Mouse (Mus musculus) myocyte (in vitro differentiated cells): ENCODE measurements around the gene Lpar1.

Experiments used
- CEBPB ChIP-seq: IDR thresholded peaks from 2 replicates; pipeline ENCODE4 v1.6.1; 2011; ENCODE audit warnings: mild to moderate bottlenecking, moderate library complexity; ENCODE audit not compliant: poor library complexity, insufficient read depth, severe bottlenecking
- MYOG ChIP-seq, 3 experiments: IDR thresholded peaks; one replicate each; pipeline ENCODE4 v1.6.1; 2011; ENCODE audit warnings: control low read depth in 2 of 3, low read depth in 2 of 3, mild to moderate bottlenecking in 2 of 3; ENCODE audit not compliant: insufficient read length in 2 of 3, control insufficient read depth in 1 of 3, insufficient read depth in 1 of 3
- TCF12 ChIP-seq: IDR thresholded peaks from one replicate; pipeline ENCODE4 v1.6.1; 2011; ENCODE audit warnings: mild to moderate bottlenecking, control low read depth; ENCODE audit not compliant: poor library complexity, insufficient read depth, severe bottlenecking
- TCF3 ChIP-seq: IDR thresholded peaks from one replicate; pipeline ENCODE4 v1.6.1; 2011; ENCODE audit warnings: low read depth, control low read depth; ENCODE audit not compliant: insufficient read length
- USF1 ChIP-seq: IDR thresholded peaks from one replicate; pipeline ENCODE4 v1.6.1; 2011; ENCODE audit warnings: low read depth, mild to moderate bottlenecking, control low read depth, moderate library complexity

DNA sequence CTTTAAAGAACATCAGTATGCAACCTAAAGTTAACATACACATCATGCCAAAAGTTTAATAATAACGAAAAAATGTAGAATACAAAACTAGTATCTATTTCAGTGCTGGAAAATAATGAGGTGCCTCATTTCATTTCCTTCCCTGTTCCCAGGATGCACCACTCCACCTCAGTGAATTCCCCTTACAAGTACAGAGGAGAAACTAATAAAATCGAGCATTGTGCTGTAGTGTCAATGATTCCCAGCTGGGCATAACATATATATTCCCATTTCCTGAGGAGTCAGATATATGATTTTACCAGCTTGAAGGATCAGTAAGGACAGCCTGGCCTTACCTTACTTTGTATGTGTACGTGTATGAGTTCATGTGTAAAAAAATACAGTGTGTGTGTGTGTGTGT is 36.9 kb downstream of the Lpar1 start:
- TF ChIP-seq USF1 (no peak), TCF12 (no peak), CEBPB (no peak), TCF3 (no peak), MYOG (IDR thresholded peaks at IDR 0.05; ENCODE audit: control insufficient read depth in 1 of 3, insufficient read depth in 1 of 3, insufficient read length in 2 of 3, low read depth in 2 of 3) (no peak)
